Mouse (Mus musculus) gastrocnemius, postnatal 14 days (tissue): ENCODE measurements around the gene Polr3b. TPM values are rescaled to one million over a fixed set of nuclear protein-coding genes. Genes with fewer than 3 reads are reported as not detected.

ENCODE experiments used
- DNase-seq: peaks from one replicate; pipeline ENCODE4 v3.0.0; 2021; ENCODE audit warnings: mixed read lengths
- intact Hi-C: fragments of 180-260 bp; cut with DNase I; formaldehyde crosslinking; loops from one replicate; pipeline ENCODE4 v1.15.1; 2025; ENCODE audit warnings: low total_unique reads
- total RNA-seq, 2 experiments: library from RNA; stranded (reverse); gene quantifications; 2 replicates each; pipeline ENCODE4 v1.2.3; 2021

Polr3b gene
- total RNA-seq, 2 experiments from 2014 or later: 13.0 to 13.1 TPM

DNA sequence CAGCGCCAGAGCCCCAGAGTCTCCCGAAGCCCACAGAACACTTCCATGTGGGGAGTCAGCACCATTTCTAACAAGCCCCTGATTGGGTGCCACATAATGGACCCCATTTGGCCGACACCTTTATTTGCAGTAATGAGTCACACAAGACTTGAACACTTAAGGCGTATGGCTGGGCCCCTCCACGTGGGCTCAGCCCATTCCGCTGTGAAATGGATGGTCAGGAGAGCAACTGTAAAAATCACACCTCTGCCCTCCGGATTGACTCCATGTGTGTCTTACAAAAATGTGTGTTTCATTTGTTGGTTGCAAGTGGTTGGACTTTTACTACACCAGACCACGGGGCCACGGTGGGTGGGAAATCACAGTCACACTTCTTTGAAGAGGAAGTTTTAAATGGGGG lies 108.9 kb downstream of the Polr3b start:
- no peak for DNase-seq
- intact Hi-C loops: no loop called here

DNA sequence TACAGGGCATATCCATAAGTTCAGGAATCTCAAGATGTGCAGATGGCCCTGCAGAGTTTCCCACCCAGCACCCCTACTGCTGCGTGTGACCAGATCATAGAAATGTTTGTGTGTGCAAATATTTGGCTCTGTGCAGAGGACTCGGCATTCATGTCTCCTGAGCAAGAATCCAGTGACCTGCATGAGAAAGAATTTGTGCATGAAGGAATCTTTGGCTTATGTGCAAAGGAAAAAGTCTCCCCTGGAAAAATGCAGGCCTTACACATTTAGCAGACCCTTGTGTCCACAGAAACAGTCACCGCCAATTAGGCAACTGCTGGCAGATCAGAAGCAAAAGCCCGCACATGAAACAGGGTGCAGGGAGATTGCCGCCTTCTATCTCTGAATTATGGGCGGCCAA lies 111.4 kb downstream of the Polr3b start:
- DNase-seq: no peak
- intact Hi-C loops: no loop called here

DNA sequence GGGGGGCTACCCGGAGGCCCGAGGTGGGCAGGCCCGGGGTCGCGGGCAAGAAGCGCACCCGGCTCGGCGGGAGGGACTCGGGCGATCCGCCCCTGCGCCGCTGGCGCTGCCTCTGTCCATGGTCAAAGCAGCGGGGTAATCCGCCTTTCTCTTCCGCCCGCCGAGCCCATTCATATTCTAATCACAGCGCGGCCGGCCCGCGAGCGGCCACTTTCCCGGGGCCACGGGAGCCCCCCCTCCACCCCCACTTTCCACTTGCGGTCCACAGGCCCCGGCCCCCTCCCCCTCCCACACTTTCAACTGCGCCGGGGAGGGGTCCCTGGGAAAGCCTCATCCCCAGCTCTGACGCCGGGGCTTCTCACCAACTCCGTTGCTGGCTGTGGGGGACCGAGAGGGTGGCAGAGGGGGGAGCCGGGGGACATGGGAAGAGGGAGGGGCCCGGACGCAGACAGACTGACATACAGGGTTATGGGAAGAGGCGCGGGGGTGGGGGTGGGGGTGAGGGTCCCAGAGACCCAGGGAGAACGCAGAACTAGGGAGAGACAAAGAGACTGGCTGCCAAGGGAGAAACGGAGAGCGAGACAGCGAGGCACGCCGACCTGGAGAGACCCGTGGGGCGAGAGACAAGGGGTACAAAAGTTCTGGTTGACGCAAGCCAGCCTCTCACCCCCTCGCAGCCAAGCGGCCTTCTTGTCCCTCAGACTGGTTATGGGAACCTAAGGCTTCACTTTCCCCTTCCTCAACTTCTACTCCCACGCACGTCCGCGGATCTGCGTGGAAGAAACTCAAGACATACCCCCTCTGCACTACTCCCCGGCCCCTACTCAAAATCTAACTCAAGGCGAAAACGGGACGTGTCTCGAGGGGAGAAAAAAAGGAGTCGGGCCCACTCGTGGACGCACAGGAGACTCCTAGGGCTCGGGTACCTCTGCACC lies 133.0 kb downstream of the Polr3b start:
- intact Hi-C loops: no loop called here
- DNase-seq: peak; percentile 20

DNA sequence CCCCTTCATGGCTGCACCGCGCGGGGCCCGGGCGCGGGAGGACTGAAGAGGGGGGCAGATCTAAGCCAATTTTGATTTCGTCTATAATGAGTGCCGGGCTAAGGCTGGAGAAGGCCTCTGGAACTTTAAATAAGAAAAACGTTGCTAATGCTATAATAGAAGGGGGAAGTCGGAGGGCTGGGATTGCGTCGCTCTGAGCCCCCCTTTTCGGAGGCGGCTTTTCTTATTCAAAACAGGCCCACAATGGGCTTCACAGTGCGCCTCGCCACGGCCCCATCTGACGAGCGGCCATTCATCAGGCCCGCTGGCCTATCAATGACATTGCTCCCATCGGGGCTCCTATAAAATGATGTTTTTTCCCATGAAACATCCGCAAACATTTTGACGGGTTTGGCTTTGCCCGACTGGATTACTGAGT lies 133.7 kb downstream of the Polr3b start, which contains the start of gene Rfx4:
Gene Rfx4, plus strand, starts transcription at position 277 of the 418 bp plus-strand sequence.
- intact Hi-C loops: no loop called here
- no peak for DNase-seq

DNA sequence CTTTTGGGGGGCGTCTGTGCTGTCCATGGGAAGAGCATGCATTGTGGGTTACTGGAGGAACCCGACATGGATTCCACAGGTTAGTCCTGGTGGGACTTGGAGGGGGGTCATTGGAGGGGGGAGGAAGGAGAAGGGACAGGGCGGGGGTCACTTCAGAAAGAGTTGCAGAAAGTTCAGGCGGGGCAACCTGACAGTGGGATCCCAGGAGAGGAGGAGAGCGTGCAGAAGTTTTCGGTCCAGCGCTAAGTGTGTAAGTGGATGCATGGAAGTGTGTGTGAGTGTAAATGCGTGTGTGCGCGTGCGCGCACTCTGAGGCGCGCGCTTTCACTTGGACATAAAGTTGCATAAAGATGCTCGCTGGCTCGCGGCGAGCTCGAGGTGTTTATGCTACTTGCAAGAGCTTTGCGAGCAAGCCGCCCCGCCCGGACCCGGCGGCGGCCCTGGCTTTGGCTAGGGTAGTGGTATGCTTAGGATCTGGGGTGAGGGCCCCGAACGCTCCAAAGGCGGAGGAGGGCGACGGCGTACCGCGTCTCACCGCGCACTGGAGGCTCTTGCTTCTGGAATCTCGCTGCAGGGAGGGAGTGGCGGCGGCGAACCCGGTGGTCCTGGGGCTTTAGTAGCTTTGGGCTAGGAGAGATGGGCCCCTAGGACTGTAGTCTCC lies 134.5 kb downstream of the Polr3b start:
- no peak for DNase-seq
- intact Hi-C loops: no loop called here

DNA sequence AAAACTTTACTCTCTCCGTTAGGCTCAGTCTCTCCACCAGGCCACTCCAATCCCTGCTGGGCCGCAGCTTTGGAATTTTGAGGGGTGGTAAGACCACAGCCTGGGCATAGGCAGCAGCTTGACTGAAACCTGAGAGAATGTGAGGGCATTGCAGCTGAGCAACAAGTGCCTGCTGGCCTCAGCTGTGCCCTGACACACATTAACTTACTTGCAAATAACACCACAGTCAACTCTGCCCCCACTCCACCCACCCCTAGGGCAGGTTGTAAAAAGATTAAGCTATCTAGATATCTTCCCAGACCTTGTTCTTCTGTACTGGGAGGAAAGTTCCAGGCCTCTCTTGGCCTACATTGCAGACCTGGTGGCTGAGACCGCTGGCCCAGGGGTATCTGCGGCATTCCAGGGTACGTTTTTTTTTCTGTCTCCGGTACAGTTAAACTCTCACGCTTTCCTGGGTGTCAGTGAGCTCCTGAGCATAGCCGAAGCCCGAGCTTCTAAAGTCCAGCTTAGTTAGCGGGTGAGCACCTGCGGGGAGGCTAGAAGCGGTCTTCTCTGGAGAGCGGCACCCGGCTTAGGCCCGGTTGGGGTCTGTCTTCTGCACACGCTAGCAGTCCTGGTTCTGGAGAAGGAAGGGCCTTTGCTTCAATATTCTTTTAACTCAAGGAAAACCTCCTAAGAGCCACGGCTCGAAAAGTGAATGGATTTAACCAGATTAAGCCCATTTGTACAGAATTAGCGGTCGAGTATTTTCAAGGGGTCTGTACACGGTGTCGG lies 135.5 kb downstream of the Polr3b start:
- no peak for DNase-seq
- intact Hi-C loops: no loop called here

DNA sequence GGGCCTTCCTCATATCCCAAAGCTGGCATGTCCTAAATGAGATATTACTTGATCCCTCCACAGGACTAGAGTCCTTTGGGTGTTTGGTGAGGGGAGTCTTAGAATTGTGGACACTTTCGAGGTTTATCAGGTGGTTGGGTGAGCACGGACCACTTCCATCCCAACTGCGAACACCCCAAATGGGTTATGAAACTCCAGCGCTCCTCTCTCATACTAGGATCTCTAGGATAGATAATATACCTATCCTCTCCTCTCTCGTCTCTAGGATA lies 136.0 kb downstream of the Polr3b start:
- intact Hi-C loops: no loop called here
- no peak for DNase-seq

DNA sequence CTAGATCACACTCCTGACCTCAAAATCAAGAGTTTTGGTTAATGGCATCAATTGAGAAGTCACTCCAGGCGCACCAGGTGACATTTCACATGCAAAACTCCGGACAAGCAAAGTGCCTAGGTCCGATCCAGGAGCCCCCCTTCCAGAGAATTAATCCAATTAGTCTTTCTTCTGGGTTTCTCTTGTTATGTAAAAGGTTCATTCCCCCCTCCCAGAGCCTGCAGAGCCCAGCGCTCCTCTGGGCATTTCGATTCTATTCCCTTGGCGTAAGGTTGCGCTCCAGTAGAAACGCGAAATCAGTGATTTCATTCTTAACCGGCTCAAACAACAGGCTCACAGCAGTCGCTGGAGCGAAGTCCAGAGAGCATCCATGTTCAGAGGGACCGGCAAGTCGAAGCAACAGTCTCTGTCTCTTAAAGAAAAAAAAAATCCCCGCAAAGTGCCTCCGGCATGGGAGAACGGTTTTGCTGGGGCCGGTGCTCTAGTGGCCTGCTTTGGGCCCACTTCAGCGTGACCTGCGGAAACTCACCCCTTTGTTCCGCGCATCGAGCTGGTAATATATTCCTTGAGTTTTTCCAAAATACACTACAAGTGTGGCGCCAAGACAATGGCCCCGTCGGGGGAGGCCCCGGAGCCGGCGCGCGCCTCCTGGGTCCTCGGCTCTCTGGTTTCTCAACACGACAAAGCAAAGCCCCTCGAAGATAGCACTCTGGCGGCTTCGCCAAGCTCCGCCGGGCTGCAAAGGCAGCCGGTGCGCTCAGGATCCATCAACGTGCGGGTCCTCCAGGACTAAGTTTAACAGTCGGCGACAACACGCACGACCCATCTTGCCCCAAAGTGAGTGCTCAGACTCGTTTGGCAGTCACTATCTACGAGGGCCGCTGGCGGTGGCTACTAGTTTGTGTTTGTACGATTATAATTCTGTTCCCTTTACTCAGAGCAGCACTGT lies 136.7 kb downstream of the Polr3b start:
- no peak for DNase-seq

DNA sequence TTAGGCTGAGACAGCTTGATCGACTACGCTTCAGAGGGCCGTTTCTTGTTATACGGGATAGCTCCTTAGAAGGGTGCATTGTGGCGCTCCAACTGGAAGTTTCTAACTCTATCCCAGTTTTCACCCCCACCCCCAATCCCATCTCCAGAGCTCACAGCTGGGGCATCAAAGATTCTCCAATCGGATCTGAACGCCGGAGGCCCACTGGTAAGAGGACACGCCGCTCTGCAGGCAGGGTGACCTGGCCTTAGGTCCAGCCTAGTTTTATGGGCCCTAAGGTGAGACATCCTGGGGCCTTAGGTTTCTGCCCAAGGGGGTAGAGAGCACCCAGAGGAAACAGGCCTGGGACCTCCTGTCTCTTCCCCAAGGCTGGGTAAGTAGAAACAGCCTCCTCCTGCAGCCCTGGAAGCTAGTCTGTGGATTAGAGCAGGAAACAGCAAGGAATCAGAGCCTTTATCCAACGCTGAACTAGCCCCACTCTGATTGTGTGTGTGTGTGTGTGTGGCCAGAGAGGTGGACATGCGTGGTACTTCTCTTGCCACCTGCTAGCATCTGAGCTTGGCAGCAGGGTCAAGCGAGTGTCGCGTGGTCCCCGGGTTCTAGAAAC lies 137.5 kb downstream of the Polr3b start:
- no peak for DNase-seq
- intact Hi-C loops: no loop called here

More for the DNA sequence above, 136.7 kb downstream of the Polr3b start:
- intact Hi-C loops: no loop called here

DNA sequence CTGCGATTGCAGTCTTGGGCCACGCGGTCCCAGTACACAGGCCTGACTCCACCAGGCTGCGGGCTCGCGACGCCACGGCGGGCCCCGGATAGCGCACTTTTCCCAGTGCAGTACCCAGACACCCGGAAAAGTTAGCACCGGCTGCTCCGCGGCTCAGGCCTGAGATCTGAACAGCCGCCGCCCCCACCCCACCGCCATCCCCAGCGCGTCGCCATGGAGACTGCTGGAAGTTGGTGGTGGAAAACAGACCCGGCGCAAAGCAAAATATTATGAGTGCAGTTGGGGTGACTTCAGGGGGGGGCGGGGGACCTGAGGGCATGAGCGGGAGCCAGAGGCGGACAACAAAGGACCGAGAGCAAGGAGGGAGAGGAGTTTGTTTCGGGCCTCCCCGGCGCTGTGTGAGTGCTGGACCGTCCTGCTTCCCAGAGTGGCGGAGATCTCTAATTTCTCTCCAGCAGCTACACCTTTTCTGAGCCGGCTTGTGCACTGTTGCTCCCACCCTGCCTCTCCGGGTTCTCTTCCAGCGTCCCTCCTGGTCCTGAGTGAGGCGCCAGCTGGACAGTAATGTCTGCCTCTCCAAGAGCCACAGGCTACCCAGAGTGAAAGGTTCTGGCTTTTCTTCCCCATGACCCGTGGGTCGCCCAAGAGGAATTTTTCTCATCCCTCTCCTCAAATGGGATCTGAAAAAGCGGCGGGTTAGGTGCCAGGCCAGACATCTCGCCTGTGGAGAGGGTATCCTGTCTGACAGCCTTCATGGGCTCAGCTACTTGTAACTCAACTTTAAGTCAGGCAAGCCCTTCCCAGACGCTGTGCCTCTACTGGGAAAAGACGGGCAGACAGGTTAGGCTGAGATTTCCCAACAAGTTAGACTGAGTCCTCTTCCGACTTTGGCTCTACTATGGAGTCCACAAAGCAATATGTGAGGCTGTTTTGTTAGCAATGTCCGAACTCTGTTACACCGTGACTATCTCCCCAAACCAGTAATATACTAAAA lies 138.3 kb downstream of the Polr3b start:
- intact Hi-C loops: no loop called here
- DNase-seq: no peak

DNA sequence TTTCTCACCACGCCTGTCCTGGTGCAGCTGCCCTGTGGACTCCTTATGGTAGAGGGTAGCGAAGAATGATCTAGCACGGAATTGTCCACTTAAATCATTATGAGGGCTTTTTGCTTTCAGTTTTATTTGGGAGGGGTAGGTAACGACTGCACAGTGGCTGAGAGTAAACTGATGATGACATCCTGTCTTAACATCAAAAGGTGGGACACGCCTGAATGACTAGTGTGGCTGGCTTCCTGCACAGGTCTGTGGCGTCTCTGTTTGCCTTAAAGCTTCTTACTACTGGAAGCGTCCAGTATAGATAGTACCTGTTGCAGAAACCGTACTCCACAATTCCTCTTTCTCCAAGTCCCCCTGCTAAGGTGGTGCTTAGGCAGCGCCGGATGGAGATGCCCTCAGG lies 146.7 kb downstream of the Polr3b start:
- intact Hi-C loops: no loop called here
- no peak for DNase-seq

DNA sequence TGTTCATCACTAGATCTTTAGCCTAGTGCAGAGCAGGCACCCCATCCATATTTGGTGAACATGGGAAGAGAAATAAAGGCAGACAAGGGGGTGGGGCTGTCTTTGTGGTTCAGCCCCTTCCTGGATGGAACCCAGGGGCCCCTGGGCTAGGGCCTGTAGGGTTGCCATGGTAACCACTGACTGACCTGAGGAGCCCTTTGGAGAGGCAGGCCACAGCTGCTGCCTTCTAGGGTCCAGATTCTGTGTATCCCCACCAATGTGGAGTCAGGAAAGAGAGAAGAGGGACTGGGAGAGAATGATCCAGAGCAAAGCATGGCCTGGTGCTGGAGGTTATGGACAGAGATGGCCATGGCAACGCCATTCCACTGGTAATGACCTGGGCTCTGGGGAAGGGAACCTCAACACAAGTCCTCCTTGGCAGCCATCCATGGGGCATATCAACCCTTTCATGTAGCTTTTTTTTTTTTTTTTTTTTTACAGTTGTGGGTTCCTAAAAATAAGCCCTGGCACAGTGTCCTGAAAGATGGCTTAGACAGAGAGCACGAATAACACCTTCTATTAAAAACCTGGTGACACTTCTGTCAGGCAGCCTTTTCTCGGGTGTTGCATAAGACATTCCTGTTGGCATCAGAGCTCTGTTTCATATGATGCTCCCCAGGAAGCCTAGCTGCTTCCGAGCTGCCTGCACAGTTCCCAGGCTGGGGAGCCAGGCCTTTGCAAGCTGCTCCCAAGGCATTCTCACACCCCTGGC lies 150.5 kb downstream of the Polr3b start:
- no peak for DNase-seq
- intact Hi-C loops: no loop called here

DNA sequence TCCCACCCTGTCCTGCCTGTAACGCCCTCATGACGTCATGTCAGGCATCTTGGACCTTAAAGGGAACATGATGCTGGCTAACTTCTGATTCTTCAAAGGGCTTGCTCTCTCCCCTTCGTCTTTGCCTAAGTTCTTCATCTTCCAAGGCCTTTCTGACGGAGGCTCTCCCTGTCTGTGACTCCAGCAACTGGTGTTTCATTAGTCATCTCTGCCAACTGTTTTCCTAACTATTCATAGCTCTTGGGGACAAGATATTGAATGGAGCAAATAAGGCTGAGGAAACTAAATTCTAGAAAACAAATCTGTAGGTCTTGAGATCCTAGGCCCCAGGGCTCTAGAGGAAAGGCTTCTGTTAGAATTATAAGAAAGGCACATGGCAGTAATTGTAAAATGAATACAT lies 151.8 kb downstream of the Polr3b start:
- intact Hi-C loops: no loop called here
- DNase-seq: no peak

DNA sequence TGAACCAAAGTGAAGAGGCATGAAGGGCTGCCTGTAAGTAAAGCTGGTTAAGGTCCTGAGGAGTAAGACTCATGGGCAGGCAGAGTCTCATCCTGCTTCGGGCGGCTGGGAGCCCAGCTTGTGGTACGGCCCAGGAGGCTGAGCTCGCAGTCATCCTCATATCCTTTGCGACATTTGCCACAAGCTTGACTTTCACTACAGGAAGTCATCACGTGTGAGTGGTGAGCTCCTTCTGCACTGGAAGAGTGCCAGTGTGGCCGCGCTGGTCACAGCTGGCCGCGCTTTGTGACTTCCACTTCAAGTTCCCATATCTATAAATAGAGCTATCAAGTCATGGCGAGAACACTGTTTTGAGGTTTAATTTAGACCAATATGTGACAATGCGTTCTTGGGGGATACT lies 152.5 kb downstream of the Polr3b start:
- DNase-seq: peak; percentile 68
- intact Hi-C loops: no loop called here
